Mouse (Mus musculus) kidney, adult 2 months (tissue): ENCODE measurements around the gene Dmkn. TPM values are rescaled to one million over a fixed set of nuclear protein-coding genes. Genes with fewer than 3 reads are reported as not detected.

Experiments
- DNase-seq: peaks from one replicate; pipeline ENCODE4 v3.0.0; 2021
- H3K27ac ChIP-seq: fragments of 200-500 bp; 2 replicates; pipeline ENCODE4 v1.5.1; 2012; ENCODE audit warnings: low read depth, low read length, control low read depth, inconsistent platforms; ENCODE audit not compliant: insufficient read depth
- H3K27me3 ChIP-seq: fragments of 200-500 bp; replicated peaks from 2 replicates; pipeline ENCODE4 v1.6.1; 2012; ENCODE audit warnings: mild to moderate bottlenecking, moderate library complexity, low read length, inconsistent platforms; ENCODE audit not compliant: control insufficient read depth, insufficient read depth
- H3K36me3 ChIP-seq: fragments of 200-500 bp; 2 replicates; pipeline ENCODE4 v1.6.1; 2012; ENCODE audit warnings: mild to moderate bottlenecking, moderate library complexity, low read length, inconsistent platforms; ENCODE audit not compliant: control insufficient read depth, insufficient read depth
- H3K4me1 ChIP-seq: fragments of 200-500 bp; 2 replicates; pipeline ENCODE4 v1.6.1; 2011; ENCODE audit warnings: low read length; ENCODE audit not compliant: control insufficient read depth, insufficient read depth
- H3K4me3 ChIP-seq: fragments of 200-500 bp; 2 replicates; pipeline ENCODE4 v1.5.1; 2011; ENCODE audit warnings: mild to moderate bottlenecking, low read depth, low read length, control low read depth; ENCODE audit not compliant: insufficient read depth
- CTCF ChIP-seq: fragments of 200-500 bp; conservative IDR thresholded peaks from 2 replicates; pipeline ENCODE4 v1.5.1; 2011; ENCODE audit warnings: low read depth, mild to moderate bottlenecking, control low read depth, low read length, moderate library complexity, mixed read lengths; ENCODE audit not compliant: insufficient read depth, insufficient read length
- POLR2A ChIP-seq: fragments of 200-500 bp; IDR thresholded peaks from one replicate; pipeline ENCODE4 v1.6.1; 2011; ENCODE audit warnings: low read depth, low read length, control low read depth
- WGBS: fragments of 180-500 bp; shearing (Covaris S2); methylation state at CpG from one replicate; pipeline ENCODE4 v1.1.7; 2018; 5-methylcytosine and 5-hydroxymethylcytosine counted together
- polyA plus RNA-seq: library from polyadenylated mRNA; depleted of rRNA; stranded (reverse); fragments of >200 nt; gene quantifications from 2 replicates; pipeline ENCODE4 v1.2.3, GENCODE M21; 2012

The Dmkn gene
- polyA plus RNA-seq, 1 experiment, result 2.1 TPM

- H3K4me3 ChIP-seq, result no peak overlapping the region
- no peaks in the 10 kb centered on the region for H3K4me1 ChIP-seq
- WGBS, result 96% methylated on average over 3 of the region's 3 CpGs
Observed at GRCm38 (mm10) chr7:30803256-30803655, 39.7 kb downstream of the Dmkn start.

GRCm38 (mm10) chr7:30804026-30804715 is 40.6 kb downstream of the Dmkn start:
- H3K36me3 ChIP-seq, result no peaks in the 10 kb centered on the region
- H3K27ac ChIP-seq, result no peak overlapping the region
- WGBS, result 70% methylated on average over 9 of the region's 9 CpGs
- no peak for DNase-seq
- H3K4me1 ChIP-seq, result no peaks in the 10 kb centered on the region
- no peaks in the 10 kb centered on the region for H3K27me3 ChIP-seq
- TF ChIP-seq CTCF, result no peak
- no peak for TF ChIP-seq POLR2A
- H3K4me3 ChIP-seq, result no peak overlapping the region

More at GRCm38 (mm10) chr7:30803256-30803655, 39.7 kb downstream of the Dmkn start:
- no peak for TF ChIP-seq CTCF
- no peak for TF ChIP-seq POLR2A
- Histone ChIP-seq H3K27me3 (no peaks in the 10 kb centered on the region), H3K27ac (no peak overlapping the region), H3K36me3 (no peaks in the 10 kb centered on the region)
- DNase-seq, result no peak

- Histone ChIP-seq H3K36me3 (no peaks in the 10 kb centered on the region), H3K4me1 (no peaks in the 10 kb centered on the region), H3K27me3 (no peaks in the 10 kb centered on the region), H3K4me3 (no peak overlapping the region), H3K27ac (no peak overlapping the region)
- TF ChIP-seq POLR2A (no peak), CTCF (peak; percentile 58)
- WGBS, result 46% methylated on average over 6 of the region's 6 CpGs
- DNase-seq, result peak; percentile 46
Observed at GRCm38 (mm10) chr7:30805924-30806323, 42.4 kb downstream of the Dmkn start.

GRCm38 (mm10) chr7:30810319-30810718 is 46.8 kb downstream of the Dmkn start:
- 53% methylated on average over 6 of the region's 6 CpGs for WGBS
- H3K4me1 ChIP-seq, result 0 out of 2 replicates have a peak, but pooled peaks cover 2% of the 10 kb centered on the region
- H3K27me3 ChIP-seq, result no peaks in the 10 kb centered on the region
- no peaks in the 10 kb centered on the region for H3K36me3 ChIP-seq
- H3K27ac ChIP-seq, result no peak overlapping the region
- no peak overlapping the region for H3K4me3 ChIP-seq
- peak; percentile 60 for TF ChIP-seq CTCF
- no peak for TF ChIP-seq POLR2A
- DNase-seq, result no peak

GRCm38 (mm10) chr7:30811757-30812290 is 48.3 kb downstream of the Dmkn start:
- DNase-seq, result no peak
- no peak overlapping the region for H3K27ac ChIP-seq
- no peaks in the 10 kb centered on the region for H3K36me3 ChIP-seq
- TF ChIP-seq CTCF, result no peak
- TF ChIP-seq POLR2A, result no peak
- 0 out of 2 replicates have a peak, but pooled peaks cover 2% of the 10 kb centered on the region for H3K4me1 ChIP-seq
- no peak overlapping the region for H3K4me3 ChIP-seq
- no peaks in the 10 kb centered on the region for H3K27me3 ChIP-seq
- WGBS, result 38% methylated on average over 9 of the region's 9 CpGs

- DNase-seq, result peak; percentile 54
- 60% methylated on average over 6 of the region's 6 CpGs for WGBS
- 0 out of 2 replicates have a peak, but pooled peaks cover 2% of the 10 kb centered on the region for H3K4me1 ChIP-seq
- H3K27me3 ChIP-seq, result no peaks in the 10 kb centered on the region
- TF ChIP-seq POLR2A (no peak), CTCF (no peak)
- no peaks in the 10 kb centered on the region for H3K36me3 ChIP-seq
- no peak overlapping the region for H3K27ac ChIP-seq
- no peak overlapping the region for H3K4me3 ChIP-seq
Observed at GRCm38 (mm10) chr7:30812291-30812807, 48.8 kb downstream of the Dmkn start.

- WGBS, result 55% methylated on average over 6 of the region's 6 CpGs
- Histone ChIP-seq H3K36me3 (no peaks in the 10 kb centered on the region), H3K27ac (no peak overlapping the region), H3K27me3 (no peaks in the 10 kb centered on the region), H3K4me1 (no peaks in the 10 kb centered on the region), H3K4me3 (no peak overlapping the region)
- TF ChIP-seq POLR2A, result no peak
- TF ChIP-seq CTCF, result no peak
- no peak for DNase-seq
Observed at GRCm38 (mm10) chr7:30820131-30820530, 56.6 kb downstream of the Dmkn start.
